Mouse (Mus musculus): ENCODE results near the gene Ttc34.

- no peak for TF ChIP-seq CTCF (IDR thresholded peaks at IDR 0.05; ENCODE audit: control insufficient read depth, insufficient read depth, low read length)
- no peak for TF ChIP-seq POLR2A (IDR thresholded peaks at IDR 0.05; ENCODE audit: borderline replicate concordance, control insufficient read depth, low read depth, low read length)
Observed at GRCm38 (mm10) chr4:154863436-154863935, 26.2 kb downstream of the Ttc34 start.
